Mouse (Mus musculus): ENCODE data around the gene Btn1a1. TPM values are rescaled to one million over a fixed set of nuclear protein-coding genes. Genes with fewer than 3 reads are reported as not detected.
A peak's percentile ranks its signal among the peaks of the same experiment; 100 is the strongest.

Btn1a1 gene
- polyA plus RNA-seq, 2 experiments from 2014 or later = not detected

DNA sequence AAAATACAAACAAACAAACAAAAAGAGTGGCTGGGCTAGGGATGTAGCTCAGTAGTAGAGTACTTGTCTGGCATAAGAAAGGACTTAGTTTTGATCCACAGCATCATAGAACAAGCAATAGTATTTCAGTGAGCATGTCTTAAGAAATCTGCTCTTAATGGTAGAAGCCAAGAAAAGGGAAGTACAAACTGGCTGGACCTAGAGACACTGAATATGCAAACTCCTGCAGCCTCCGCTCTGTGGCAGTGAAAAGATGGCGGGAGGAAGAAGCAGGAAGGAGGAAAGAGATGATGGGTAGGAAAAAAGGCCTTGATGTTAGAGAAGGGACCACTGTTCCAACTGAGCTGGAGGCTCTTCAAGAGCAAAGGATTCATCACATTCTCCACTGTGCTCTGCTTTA, 17.5 kb upstream of the Btn1a1 start:
- no peak for ATAC-seq

GRCm38 (mm10) chr13:23475658-23476057, 10.0 kb upstream of the Btn1a1 start:
- no peak for ATAC-seq

DNA sequence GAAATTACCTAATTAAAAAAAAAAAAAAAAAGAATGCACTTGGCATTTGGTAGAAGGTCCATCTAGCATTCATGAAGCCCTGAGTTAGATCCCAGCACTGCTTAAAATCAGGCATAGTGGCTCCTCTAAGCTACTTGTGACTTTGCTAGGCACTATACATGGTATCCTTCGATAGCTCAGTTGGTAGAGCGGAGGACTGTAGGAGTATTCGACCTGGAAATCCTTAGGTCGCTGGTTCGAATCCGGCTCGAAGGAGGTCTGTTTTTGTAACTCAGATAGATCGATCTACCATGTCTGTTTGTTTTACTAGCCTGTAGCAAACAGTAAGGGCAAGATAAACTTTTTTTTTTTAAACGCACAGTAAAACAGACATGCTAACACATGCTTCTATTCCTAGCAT, 1.2 kb upstream of the Btn1a1 start:
- peak; percentile 44 for ATAC-seq

DNA sequence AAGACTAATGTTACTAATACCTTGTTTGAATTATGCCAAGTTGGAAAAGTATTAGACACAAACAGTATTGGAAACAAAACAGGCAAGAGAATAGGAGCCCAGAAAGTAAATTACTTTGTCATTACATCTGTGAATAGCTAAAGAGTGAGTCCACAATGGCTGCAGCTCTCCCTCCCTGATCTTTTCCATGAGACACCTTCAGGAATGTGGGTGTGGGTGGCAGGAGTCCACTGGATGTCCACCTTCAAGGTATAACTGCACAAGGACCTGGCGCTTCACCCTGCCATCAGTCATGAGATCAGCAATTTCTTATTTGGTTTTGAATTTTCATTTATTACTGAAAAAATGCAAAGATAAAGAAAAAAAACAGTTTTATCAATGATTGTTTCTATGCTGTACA, 605 bp upstream of the Btn1a1 start:
- ATAC-seq = no peak

GRCm38 (mm10) chr13:23464841-23465366, 797 bp downstream of the Btn1a1 start:
- peak; percentile 20 for ATAC-seq

- ATAC-seq = peak; percentile 40
Measured at GRCm38 (mm10) chr13:23464224-23464637, 1.5 kb downstream of the Btn1a1 start.

DNA sequence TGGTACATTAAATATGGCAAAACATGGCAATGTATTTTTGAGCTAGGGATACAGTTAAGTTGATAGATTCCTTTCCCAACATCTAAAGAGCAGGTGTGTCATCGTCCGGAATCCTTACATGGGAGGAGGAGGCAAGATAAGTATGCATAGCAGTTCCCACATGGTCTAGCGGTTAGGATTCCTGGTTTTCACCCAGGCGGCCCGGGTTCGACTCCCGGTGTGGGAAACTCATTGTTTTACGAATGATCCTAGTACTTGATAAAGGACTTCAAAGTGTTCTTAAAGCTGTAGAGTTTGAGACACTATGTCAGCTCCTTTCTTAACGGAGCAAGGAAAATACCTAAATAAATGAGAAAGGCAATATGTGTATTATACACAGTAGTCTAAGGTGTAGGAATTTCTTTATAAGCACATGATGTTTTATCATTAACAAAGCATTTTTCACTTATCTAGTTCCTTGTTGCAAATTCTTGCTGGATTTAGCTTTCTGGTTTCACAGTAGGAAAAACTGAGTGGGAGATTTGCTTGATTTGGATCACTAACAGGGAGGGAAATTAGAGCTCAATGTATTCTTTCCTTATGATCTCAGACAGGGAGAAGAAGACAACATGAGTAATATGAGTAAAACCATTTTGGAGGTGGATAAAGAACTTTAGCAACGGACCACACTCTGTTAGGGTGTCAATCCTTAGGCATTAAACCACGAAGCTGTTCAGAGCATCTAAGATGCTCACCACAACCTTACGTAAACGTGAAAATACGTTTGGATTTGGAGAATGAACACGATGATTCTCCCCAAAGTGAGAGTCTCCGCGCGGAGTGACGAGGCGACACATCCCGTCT, 2.1 kb downstream of the Btn1a1 start:
- no peak for ATAC-seq

DNA sequence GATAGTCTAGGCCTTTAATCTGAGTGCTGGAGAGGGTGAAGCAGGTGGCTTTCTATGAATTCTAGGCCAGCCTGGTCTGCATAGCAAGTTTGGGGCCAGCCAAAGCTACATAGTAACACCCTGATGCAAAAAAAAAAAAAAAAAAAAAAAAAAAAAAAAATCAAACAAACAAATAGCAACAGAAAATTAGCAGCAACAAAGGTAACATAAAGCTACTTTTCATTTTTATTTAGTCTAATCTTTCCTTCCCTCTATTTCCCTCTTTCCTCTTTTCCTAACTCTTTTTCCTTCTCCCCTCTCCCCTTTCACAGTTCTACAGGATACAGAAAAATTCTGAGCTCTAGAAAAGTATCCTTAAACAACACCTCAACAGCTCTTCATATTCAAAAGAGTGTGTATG, 3.0 kb downstream of the Btn1a1 start:
- ATAC-seq = no peak

DNA sequence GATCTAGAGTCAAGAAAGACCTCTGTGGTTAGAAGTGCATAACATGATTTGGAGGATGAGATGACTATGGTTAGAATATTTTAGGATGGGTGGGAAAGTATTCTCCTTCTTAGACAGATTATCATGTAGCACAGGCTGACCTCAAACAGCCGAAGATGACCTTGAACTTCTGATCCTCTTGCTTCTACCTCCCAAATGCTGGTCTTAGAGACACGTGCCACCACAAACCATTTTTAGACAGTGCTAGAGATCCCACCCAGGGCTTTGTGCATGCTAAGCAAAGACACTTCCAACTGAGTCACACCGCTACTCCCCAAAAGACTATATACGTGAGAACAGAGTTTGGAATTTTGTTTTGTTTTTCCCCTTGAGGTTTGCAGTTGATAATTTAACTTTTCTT, 3.6 kb downstream of the Btn1a1 start:
- no peak for ATAC-seq

DNA sequence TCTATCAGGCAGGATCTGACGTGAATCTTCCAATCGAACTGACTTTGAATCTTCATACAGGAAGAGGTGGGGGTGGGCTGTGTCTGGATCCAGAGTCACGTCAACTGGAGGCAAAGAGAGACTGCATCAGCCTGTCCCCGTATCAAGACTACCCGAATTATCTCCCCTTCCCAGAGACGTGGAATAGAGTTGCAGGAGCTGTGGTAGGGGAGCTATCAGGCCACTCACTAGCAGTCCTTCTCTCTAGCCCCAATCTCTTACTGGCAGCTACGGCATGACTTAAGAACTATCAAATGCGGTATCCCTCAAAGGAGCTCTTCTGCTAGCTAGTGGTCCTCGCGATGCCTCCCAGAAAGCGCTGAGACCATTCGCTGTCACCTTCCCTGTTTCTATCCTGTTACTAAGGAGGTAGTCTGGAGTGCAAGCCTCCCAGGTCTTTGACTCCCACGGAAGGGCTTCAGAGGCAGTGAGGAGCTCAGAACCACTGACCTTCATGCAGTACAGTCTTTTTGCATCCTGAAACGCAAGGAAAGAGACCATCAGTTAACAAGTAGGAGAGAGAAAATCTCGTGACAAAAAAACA, 6.3 kb downstream of the Btn1a1 start:
- ATAC-seq = no peak

- ATAC-seq = peak; percentile 44
Measured at GRCm38 (mm10) chr13:23453926-23454325, 11.8 kb downstream of the Btn1a1 start.

- ATAC-seq = peak; percentile 78
Measured at GRCm38 (mm10) chr13:23453362-23453862, 12.3 kb downstream of the Btn1a1 start.

GRCm38 (mm10) chr13:23450398-23450797, 15.3 kb downstream of the Btn1a1 start:
- no peak for ATAC-seq

DNA sequence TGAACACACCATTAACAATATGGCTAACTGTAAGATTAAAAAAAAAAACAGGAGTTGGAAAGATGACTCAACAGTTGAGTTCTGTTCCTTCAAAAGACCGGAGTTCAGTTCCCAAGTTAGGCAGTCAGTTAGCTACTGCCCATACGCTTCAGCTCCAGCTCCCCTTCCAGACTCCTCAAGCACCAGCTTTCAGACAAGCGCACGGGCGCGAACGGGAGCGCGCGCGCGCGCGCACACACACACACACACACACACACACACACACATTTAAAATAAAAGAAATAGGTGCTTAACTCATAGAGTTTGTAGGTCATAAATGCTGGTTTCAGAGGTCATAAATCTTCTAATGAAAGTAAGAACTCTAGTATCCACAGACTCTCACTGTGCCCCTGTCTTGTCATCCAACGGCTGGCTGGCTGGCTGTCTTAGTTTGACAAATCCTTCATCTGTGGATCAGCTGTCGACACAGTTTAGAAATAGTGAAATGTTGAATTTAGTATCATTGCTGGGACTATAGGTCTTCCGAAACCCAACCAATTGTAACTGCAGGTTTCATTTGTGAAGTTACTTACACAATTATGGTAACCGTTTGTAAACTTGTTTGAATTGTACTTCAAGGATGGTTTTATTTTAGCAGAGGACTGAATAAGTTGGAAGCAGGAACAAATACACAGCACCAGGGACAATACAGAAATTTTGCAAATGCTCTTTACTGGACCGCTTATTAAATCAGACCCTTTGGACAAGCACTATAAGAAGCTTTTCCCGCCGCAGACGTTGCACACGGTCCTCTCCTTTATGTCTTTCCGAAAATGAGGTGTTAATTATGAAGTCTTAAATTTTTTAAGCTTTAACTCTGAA, 16.2 kb downstream of the Btn1a1 start:
- ATAC-seq = no peak

GRCm38 (mm10) chr13:23448758-23449157, 16.9 kb downstream of the Btn1a1 start:
- no peak for ATAC-seq

DNA sequence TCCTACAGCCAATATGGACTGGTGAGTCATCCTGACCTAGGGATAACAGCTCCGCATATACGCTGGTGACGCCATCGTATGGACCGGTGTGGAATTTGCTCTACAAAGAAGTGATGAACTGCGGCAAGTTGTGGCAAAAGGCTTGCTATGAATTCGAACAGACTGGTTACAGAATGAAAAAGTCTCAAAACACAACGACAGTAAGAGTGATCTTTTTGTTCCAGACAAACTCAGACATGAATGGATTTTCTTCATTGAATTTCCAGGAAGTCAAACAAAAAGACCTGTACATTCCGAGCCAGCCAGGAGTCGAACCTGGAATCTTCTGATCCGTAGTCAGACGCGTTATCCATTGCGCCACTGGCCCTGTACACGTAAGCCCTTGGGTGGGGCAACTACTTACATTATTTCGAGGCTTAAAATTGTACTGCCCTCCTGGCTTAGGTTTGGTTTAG, 19.2 kb downstream of the Btn1a1 start:
- peak; percentile 57 for ATAC-seq

- ATAC-seq = peak; percentile 81
Measured at GRCm38 (mm10) chr13:23445561-23446320, 20.0 kb downstream of the Btn1a1 start.

DNA sequence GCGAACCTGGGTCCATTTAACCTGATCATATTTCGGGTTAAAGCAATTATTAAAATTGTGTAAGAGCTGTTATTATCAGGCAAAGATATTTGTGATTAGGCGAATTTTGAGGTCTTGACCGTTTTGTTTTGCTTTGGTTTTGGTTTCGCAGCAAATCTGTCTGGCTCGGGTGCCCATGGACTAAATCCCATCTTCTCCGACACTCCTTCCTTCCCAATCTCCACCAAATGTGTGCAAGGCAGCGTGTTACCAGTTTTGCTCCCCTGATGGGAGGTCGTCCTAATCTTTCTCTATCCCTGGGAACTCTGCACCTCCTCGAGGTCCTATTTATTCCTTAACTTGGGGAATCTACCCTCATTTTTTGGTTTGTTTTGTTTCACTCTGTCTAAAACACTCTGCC, 20.5 kb downstream of the Btn1a1 start:
- no peak for ATAC-seq

GRCm38 (mm10) chr13:23444451-23444850, 21.2 kb downstream of the Btn1a1 start:
- ATAC-seq = no peak

DNA sequence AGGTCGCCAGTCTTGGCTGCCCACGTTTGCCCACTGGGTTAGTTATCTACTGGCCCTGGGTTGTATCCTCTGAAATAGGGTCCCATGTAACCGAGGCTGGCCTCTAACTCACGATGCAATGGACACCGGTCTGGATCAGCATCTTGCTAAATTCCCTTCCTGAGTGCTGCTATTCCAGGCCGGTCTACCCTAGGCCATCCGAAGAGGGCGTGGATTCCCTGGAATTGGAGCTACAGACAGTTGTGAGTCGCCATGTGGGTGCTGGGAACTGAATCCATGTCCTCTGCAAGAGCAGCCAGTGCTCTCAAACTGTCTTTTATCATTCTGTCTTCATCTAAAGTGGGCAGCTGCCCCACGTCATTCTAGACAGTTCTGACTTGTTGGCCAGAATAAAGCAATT, 25.8 kb downstream of the Btn1a1 start:
- ATAC-seq = no peak

DNA sequence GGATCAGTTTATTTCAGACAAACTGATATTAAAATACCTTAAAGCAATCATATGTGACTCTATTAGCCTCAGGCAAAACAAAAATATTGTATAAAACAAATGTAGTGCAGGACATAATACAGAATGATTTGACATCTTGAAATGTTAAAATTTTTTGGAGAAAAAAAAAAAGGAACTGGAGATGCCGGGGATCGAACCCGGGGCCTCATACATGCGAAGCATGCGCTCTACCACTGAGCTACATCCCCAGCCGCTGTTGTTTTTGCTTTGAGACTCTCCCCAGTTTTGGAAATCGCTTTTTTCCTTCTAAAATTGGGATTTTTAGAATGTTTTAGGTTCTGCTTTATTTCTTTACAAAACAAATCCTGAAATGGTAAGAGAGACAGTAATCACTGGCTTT, 27.2 kb downstream of the Btn1a1 start:
- no peak for ATAC-seq

GRCm38 (mm10) chr13:23437908-23438307, 27.8 kb downstream of the Btn1a1 start:
- ATAC-seq = peak; percentile 81
